Mouse (Mus musculus): Measurements from ENCODE around the gene C4b. TPM values are rescaled to one million over a fixed set of nuclear protein-coding genes. Genes with fewer than 3 reads are reported as not detected.
"Not testable (repeated sequence)": the region's sequence is repeated elsewhere in the genome, so short reads cannot be mapped to it uniquely, and the experiment has no call there.

Gene C4b
- total and polyA plus RNA-seq, 3 experiments, result 0.08 to 0.24 TPM; not detected in 1

DNA sequence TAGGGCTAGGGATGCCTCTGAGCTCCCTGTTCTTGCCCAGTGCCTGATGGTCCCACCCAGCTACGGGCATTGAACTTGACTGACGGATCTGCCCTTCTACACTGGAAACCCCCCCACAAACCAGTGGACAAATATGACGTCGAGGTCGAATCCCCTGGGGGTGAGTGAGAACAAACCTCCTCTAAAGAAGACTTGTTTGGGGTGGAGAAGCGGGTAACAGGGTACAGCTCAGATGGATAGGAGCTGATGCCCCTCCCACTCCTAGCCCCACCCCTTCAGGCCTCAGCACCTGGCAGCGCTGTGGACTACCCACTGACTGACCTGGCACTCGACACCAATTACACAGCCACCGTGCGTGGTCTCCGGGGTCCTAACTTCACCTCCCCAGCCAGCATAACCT is 26.3 kb downstream of the C4b start:
- Histone ChIP-seq H3K27me3 (ENCODE audit: control insufficient read depth in 1 of 2, insufficient read depth in 2 of 2, low read length in 2 of 2) (no peaks in the 10 kb centered on the region), H3K9me3 (replicated peaks; ENCODE audit: insufficient read depth, low read length) (no peaks in the 10 kb centered on the region), H3K4me1 (ENCODE audit: control insufficient read depth in 1 of 2, insufficient read depth in 2 of 2, low read length in 2 of 2) (no peaks in the 10 kb centered on the region), H3K79me2 (ENCODE audit: control insufficient read depth, insufficient read depth, low read length, poor library complexity) (no peaks in the 10 kb centered on the region), H3K4me3 (ENCODE audit: control insufficient read depth in 1 of 2, insufficient read depth in 1 of 2, low read depth in 2 of 2, low read length in 2 of 2) (no peak overlapping the region), H3K9ac (ENCODE audit: control insufficient read depth, low read depth, low read length, poor library complexity, severe bottlenecking) (no peak overlapping the region), H3K36me3 (ENCODE audit: control insufficient read depth in 1 of 2, insufficient read depth in 2 of 2, low read length in 2 of 2) (no peaks in the 10 kb centered on the region), H3K27ac (ENCODE audit: control insufficient read depth, low read depth, low read length) (no peak overlapping the region)
- DNase-seq (ENCODE audit: low read depth, low spot score), result no peak
- no peak for TF ChIP-seq NRF1 (IDR thresholded peaks at IDR 0.05; ENCODE audit: insufficient read depth, low read depth, low read length, poor library complexity, severe bottlenecking)
- no peak for TF ChIP-seq MAFK (IDR thresholded peaks at IDR 0.05; ENCODE audit: borderline replicate concordance, low read depth, low read length)
- no peak for TF ChIP-seq POLR2AphosphoS5 (IDR thresholded peaks at IDR 0.05; ENCODE audit: borderline replicate concordance, low read depth, low read length)
- no peak for TF ChIP-seq USF1 (IDR thresholded peaks at IDR 0.05; ENCODE audit: low read depth, low read length)
- no peak for TF ChIP-seq ELF1 (IDR thresholded peaks at IDR 0.05; ENCODE audit: low read depth, low read length)
- no peak for TF ChIP-seq TCF12 (IDR thresholded peaks at IDR 0.05; ENCODE audit: low read depth, low read length)
- no peak for TF ChIP-seq EP300 (IDR thresholded peaks at IDR 0.05; ENCODE audit: low read depth in 1 of 2, low read length in 2 of 2)
- TF ChIP-seq SIN3A (IDR thresholded peaks at IDR 0.05; ENCODE audit: low read length), result no peak
- TF ChIP-seq RAD21 (IDR thresholded peaks at IDR 0.05; ENCODE audit: low read depth, low read length), result no peak
- TF ChIP-seq TBP (IDR thresholded peaks at IDR 0.05; ENCODE audit: low read depth, low read length), result no peak
- TF ChIP-seq USF2 (IDR thresholded peaks at IDR 0.05; ENCODE audit: borderline replicate concordance in 1 of 2, insufficient read depth in 1 of 2, low read depth in 1 of 2, low read length in 2 of 2), result no peak
- TF ChIP-seq POLR2AphosphoS2 (IDR thresholded peaks at IDR 0.05; ENCODE audit: low read length), result no peak
- TF ChIP-seq POLR2A (IDR thresholded peaks at IDR 0.05; ENCODE audit: control insufficient read depth in 1 of 2, insufficient read depth in 1 of 2, low read depth in 1 of 2, low read length in 2 of 2, poor library complexity in 1 of 2), result no peak
- TF ChIP-seq ZC3H11A (IDR thresholded peaks at IDR 0.05; ENCODE audit: low read depth, low read length), result no peak
- no peak for TF ChIP-seq TAL1 (IDR thresholded peaks at IDR 0.05; ENCODE audit: low read length)
- no peak for TF ChIP-seq RCOR1 (IDR thresholded peaks at IDR 0.05; ENCODE audit: low read depth, low read length)
- TF ChIP-seq MEF2A (IDR thresholded peaks at IDR 0.05; ENCODE audit: extremely low read depth, insufficient replicate concordance, low read depth, low read length, poor library complexity, severe bottlenecking), result no peak
- no peak for TF ChIP-seq GATA1 (IDR thresholded peaks at IDR 0.05; ENCODE audit: low read depth, low read length)
- TF ChIP-seq ZKSCAN1 (IDR thresholded peaks at IDR 0.05; ENCODE audit: low read depth, low read length), result no peak
- no peak for TF ChIP-seq BHLHE40 (IDR thresholded peaks at IDR 0.05; ENCODE audit: borderline replicate concordance, low read depth, low read length)

DNA sequence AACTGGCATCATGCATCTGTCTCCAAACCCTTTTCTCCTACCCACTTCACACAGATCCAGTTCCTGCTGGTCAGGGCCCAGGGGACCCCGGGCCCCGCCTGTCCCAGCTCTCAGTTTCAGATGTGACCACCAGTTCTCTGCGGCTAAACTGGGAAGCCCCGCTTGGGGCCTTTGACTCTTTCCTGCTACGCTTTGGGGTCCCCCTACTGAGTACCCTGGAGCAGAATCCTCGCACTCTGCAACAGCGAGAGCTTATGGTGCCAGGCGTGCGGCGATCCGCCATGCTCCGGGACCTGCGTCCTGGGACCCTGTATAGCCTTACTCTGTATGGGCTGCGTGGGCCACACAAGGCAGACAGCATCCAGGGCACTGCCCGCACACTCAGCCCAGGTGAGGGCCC is 27.4 kb downstream of the C4b start:
- Histone ChIP-seq H3K27ac (ENCODE audit: control insufficient read depth, low read depth, low read length) (no peak overlapping the region), H3K36me3 (ENCODE audit: control insufficient read depth in 1 of 2, insufficient read depth in 2 of 2, low read length in 2 of 2) (no peaks in the 10 kb centered on the region), H3K9ac (ENCODE audit: control insufficient read depth, low read depth, low read length, poor library complexity, severe bottlenecking) (no peak overlapping the region), H3K27me3 (ENCODE audit: control insufficient read depth in 1 of 2, insufficient read depth in 2 of 2, low read length in 2 of 2) (no peaks in the 10 kb centered on the region), H3K79me2 (ENCODE audit: control insufficient read depth, insufficient read depth, low read length, poor library complexity) (no peaks in the 10 kb centered on the region), H3K4me3 (ENCODE audit: control insufficient read depth in 1 of 2, insufficient read depth in 1 of 2, low read depth in 2 of 2, low read length in 2 of 2) (no peak overlapping the region), H3K9me3 (replicated peaks; ENCODE audit: insufficient read depth, low read length) (no peaks in the 10 kb centered on the region), H3K4me1 (ENCODE audit: control insufficient read depth in 1 of 2, insufficient read depth in 2 of 2, low read length in 2 of 2) (no peaks in the 10 kb centered on the region)
- DNase-seq (ENCODE audit: low read depth, low spot score), result no peak
- TF ChIP-seq ELF1 (IDR thresholded peaks at IDR 0.05; ENCODE audit: low read depth, low read length) (no peak), ZC3H11A (IDR thresholded peaks at IDR 0.05; ENCODE audit: low read depth, low read length) (no peak), CHD2 (IDR thresholded peaks at IDR 0.05; ENCODE audit: low read length) (no peak), UBTF (IDR thresholded peaks at IDR 0.05; ENCODE audit: borderline replicate concordance, insufficient read depth, low read depth, low read length) (no peak), MYC (IDR thresholded peaks at IDR 0.05; ENCODE audit: low read depth, low read length) (no peak), MEF2A (IDR thresholded peaks at IDR 0.05; ENCODE audit: extremely low read depth, insufficient replicate concordance, low read depth, low read length, poor library complexity, severe bottlenecking) (no peak), TAL1 (IDR thresholded peaks at IDR 0.05; ENCODE audit: low read length) (no peak), MAX (IDR thresholded peaks at IDR 0.05; ENCODE audit: low read length) (no peak), GABPA (IDR thresholded peaks at IDR 0.05; ENCODE audit: low read depth, low read length) (no peak), GATA1 (IDR thresholded peaks at IDR 0.05; ENCODE audit: low read depth, low read length) (no peak), ZKSCAN1 (IDR thresholded peaks at IDR 0.05; ENCODE audit: low read depth, low read length) (no peak)

DNA sequence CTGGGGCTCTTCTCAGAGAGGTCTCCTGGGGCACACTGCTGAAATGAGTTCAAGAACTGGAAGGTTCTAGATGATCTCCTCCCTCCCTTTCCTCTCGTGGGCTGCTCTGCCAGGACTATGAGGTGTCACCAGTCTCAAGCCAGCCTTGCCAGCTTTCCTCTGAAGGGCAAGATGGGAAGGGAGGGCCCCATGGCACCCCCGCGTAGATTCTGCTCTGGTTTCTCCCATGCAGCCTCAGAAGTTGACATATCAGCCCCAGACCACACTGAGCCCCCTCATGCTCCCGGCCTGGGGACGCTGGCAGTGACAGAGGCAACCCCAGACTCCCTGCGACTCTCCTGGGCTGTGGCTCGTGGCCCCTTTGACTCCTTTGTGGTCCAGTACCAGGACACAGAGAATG is 28.2 kb downstream of the C4b start:
- H3K9me3 ChIP-seq (replicated peaks; ENCODE audit: insufficient read depth, low read length); H3K27me3 ChIP-seq (ENCODE audit: control insufficient read depth in 1 of 2, insufficient read depth in 2 of 2, low read length in 2 of 2); H3K79me2 ChIP-seq (ENCODE audit: control insufficient read depth, insufficient read depth, low read length, poor library complexity); H3K9ac ChIP-seq (ENCODE audit: control insufficient read depth, low read depth, low read length, poor library complexity, severe bottlenecking); DNase-seq (ENCODE audit: low read depth, low spot score); H3K4me3 ChIP-seq (ENCODE audit: control insufficient read depth in 1 of 2, insufficient read depth in 1 of 2, low read depth in 2 of 2, low read length in 2 of 2); H3K27ac ChIP-seq (ENCODE audit: control insufficient read depth, low read depth, low read length); H3K36me3 ChIP-seq (ENCODE audit: control insufficient read depth in 1 of 2, insufficient read depth in 2 of 2, low read length in 2 of 2); H3K4me1 ChIP-seq (ENCODE audit: control insufficient read depth in 1 of 2, insufficient read depth in 2 of 2, low read length in 2 of 2): not testable (repeated sequence)

Measured in MEL (cell line).